Mouse (Mus musculus): ENCODE measurements around the gene Dnajb2.
"Not testable (repeated sequence)": the region's sequence is repeated elsewhere in the genome, so short reads cannot be mapped to it uniquely, and the experiment has no call there.

Dnajb2 gene

GRCm38 (mm10) chr1:75218227-75219001 is 17.8 kb upstream of the Dnajb2 start:
- DNase-seq (ENCODE audit: low read depth, low spot score), result no peak

- peak; percentile 78 for DNase-seq (ENCODE audit: low read depth, low spot score)
These were observed 17.1 kb upstream of the Dnajb2 start for GRCm38 (mm10) chr1:75219078-75219477.

DNA sequence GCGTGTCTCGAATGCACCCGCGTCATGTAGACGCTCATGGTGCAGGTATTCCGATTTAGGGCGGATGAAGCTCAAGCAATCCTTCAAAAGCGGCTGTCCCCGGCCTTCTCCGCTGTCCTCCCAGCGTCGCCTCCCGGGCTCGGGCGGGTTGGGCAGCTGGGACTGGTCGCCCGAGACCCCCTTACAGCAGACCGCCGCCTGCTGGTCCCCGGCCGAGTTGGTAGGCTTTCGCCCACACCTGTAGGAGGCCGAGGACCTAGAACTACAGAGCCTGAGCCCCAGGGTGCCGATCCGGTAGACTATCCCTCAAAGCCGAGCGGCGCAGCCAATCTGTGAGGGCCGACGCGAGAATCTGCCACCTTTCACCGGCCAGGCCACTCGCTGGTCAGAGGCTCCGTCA is 16.7 kb upstream of the Dnajb2 start, which contains the start of gene Tuba4a:
Gene Tuba4a, minus strand, starts transcription at position 335 of the 400 bp plus-strand sequence.
- DNase-seq (ENCODE audit: low read depth, low spot score), result no peak

GRCm38 (mm10) chr1:75221538-75221937 is 14.7 kb upstream of the Dnajb2 start:
- DNase-seq (ENCODE audit: low read depth, low spot score), result no peak

DNA sequence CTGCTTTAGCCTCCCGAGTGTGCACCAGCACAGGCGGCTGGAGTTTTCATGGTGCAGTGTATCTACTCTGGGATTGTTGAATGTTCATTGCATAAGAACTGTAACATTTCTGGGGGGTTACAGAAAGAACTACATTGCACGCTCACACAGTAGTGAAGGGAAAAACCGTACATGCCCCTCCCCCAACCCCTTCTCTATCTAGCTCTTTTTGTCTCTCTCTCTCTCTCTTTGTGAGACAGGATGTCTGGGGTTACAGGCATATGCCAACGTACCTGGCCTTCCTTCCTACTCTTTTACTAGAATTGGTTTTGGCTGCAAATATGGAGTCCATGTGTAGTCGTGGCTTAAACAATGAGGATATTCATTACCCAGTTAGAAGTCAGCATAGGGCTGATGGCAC is 13.3 kb upstream of the Dnajb2 start:
- DNase-seq (ENCODE audit: low read depth, low spot score), result no peak

DNA sequence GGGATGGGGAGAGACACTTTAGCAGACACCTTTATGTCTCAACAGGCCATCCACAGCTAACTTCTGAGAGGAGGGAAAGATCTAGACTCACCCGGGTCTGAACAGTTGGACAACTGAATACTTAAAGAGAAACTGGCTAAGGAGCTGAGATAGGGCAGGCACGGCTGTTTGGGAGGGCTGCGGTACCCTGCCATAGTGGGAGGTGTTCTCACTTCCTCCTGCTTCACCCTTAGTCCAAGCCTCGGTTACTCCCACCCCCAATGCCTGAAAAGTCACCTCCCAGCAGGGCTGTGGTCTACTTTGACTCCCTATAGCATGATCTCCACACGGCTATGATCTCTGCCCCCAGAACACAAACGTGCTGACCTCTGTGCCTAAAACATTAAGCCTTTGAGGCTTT is 12.7 kb upstream of the Dnajb2 start:
- DNase-seq (ENCODE audit: low read depth, low spot score), result no peak

GRCm38 (mm10) chr1:75225473-75225872 is 10.7 kb upstream of the Dnajb2 start:
- no peak for DNase-seq (ENCODE audit: low read depth, low spot score)

GRCm38 (mm10) chr1:75226138-75226537 is 10.1 kb upstream of the Dnajb2 start:
- DNase-seq (ENCODE audit: low read depth, low spot score), result no peak

GRCm38 (mm10) chr1:75227653-75228052 is 8.6 kb upstream of the Dnajb2 start:
- no peak for DNase-seq (ENCODE audit: low read depth, low spot score)

DNA sequence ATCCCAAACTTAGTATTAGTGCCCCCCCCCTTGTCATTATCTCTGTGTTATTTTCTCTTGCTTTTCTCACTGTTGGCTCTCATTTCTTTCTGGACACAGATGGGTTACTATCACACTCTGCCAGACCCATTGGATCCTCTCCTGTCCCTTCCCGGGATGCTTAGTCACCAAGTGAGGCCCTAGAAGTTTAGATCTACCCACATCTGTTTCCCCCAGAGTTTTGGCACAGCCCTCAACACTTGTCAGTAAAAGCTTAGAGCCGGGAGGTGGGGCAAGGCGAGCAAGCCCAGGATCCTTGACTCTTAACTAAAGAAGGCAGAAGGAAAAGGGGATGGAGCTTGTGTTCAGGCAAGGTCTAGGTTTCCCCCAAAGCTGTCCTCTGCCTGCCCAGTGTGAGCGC is 7.0 kb upstream of the Dnajb2 start:
- no peak for DNase-seq (ENCODE audit: low read depth, low spot score)

- no peak for DNase-seq (ENCODE audit: low read depth, low spot score)
These were observed 5.7 kb upstream of the Dnajb2 start for GRCm38 (mm10) chr1:75230335-75230994.

- DNase-seq (ENCODE audit: low read depth, low spot score), result no peak
These were observed 5.0 kb upstream of the Dnajb2 start for GRCm38 (mm10) chr1:75231224-75231623.

- DNase-seq (ENCODE audit: low read depth, low spot score), result no peak
These were observed 4.5 kb upstream of the Dnajb2 start, which contains the start of gene A630095N17Rik for GRCm38 (mm10) chr1:75231664-75232152. Gene A630095N17Rik, minus strand, starts transcription at chr1:75232102.

GRCm38 (mm10) chr1:75232489-75232888 is 3.7 kb upstream of the Dnajb2 start:
- DNase-seq (ENCODE audit: low read depth, low spot score), result not testable (repeated sequence)

GRCm38 (mm10) chr1:75234606-75235005 is 1.6 kb upstream of the Dnajb2 start:
- peak; percentile 38 for DNase-seq (ENCODE audit: low read depth, low spot score)

DNA sequence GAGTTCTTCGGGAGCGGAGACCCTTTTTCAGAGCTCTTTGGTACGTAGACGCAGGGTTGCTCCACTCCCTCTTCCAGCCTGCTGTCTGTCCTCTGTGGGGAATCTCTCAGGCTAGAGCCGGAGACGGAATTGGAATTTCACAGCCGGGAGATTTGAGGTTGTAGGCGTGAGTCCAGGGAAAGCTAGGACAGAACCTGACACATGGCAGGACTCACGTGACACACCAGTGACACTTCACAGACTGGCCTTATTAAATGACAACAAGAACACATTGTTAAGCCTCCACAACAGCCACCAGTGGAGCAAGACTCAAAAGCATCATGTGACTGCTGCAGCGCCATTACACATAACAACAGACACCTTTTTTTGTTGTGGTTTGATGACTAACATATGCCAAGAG is 3.4 kb downstream of the Dnajb2 start:
- no peak for DNase-seq (ENCODE audit: low read depth, low spot score)

DNA sequence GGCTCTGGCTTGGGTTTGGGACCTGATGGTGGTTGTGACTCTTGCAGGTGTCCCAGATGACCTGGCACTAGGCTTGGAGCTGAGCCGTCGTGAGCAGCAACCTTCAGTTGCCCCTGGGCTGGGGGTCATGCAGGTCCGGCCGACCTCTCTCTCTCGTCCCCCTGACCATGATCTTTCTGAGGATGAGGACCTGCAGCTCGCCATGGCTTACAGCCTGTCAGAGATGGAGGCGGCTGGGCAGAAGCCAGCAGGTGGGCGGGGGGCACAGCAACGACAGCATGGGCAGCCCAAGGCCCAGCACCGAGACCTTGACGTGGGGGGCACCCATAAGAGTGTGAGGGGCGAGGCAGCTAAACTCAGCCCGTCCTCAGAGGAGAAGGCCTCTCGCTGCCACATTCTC is 7.2 kb downstream of the Dnajb2 start:
- no peak for DNase-seq (ENCODE audit: low read depth, low spot score)

GRCm38 (mm10) chr1:75244175-75244826 is 8.1 kb downstream of the Dnajb2 start:
- no peak for DNase-seq (ENCODE audit: low read depth, low spot score)

DNA sequence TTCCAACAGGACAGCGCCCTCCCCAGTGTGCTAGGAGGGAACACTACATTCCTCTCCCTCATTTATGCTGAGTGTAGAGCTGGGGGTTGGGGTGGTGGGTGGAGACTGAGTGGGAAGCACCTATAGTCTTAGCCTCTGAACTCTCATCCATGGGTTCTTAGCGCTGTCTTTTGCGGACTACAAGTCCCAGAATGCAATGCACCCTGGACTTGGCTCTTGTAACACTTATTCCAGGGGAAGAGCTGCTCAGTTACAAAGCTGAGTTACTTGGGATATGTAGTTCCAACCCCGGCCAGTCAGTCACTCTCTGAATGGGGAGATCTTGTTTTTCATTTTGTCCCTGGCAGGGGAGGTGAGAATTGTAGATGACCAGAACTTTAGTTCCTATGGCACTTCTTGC is 8.6 kb downstream of the Dnajb2 start:
- peak; percentile 43 for DNase-seq (ENCODE audit: low read depth, low spot score)

DNA sequence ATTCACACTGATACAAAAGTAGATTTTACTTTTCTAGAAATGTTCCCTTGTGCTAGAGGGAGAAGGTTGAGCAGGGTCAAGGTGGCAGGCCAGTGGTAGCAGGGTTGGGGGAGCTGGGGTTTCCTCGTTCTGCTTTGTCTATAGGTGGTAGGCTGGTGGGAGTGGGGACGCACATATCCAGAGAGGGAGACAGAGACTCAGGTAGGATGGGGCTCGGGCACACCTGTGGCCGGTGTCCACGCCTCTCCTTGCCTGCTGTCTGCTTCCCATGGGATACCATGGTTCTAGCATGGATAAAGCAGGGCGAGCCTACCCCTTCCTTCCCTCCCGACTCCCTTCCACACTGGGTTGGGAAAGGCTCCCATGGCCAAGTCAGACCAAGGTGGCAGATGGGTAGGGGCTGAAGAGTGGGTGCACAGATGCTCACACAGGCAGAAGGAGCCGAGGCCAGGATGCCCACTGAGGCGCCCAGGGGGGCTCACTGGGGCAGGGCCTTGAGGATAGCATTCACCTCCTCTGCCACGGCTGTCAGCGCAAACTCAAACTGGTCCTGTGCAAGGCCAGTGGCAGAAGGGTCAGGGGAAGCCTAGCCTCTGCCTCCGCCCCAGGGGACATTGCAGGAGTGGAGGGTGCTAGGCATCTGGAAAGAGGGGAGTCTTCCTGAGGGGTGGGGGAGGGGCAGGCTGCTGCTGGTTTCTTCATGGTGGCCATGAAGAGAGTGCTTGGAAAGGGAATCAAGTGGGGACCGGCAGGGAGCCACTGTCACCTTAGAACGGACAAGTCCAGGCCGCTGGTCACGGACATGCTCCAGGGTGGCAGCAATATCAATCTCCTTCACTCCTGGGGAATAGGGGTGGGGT is 11.1 kb downstream of the Dnajb2 start:
- DNase-seq (ENCODE audit: low read depth, low spot score), result no peak

GRCm38 (mm10) chr1:75248041-75248772 is 12.0 kb downstream of the Dnajb2 start:
- no peak for DNase-seq (ENCODE audit: low read depth, low spot score)
